Mouse (Mus musculus) bone marrow, adult 2 months (tissue): Measurements from ENCODE around the gene Grik1. TPM values are rescaled to one million over a fixed set of nuclear protein-coding genes. Genes with fewer than 3 reads are reported as not detected.

Experiments
- H3K27ac ChIP-seq: fragments of 200-500 bp; 2 replicates; pipeline ENCODE4 v1.5.1; 2012; ENCODE audit warnings: low read depth, mild to moderate bottlenecking, control low read depth, inconsistent platforms, low read length; ENCODE audit not compliant: control insufficient read depth, poor library complexity, insufficient read depth
- H3K4me1 ChIP-seq: fragments of 200-500 bp; 2 replicates; pipeline ENCODE4 v1.6.1; 2011; ENCODE audit warnings: low read length; ENCODE audit not compliant: control insufficient read depth, insufficient read depth
- H3K4me3 ChIP-seq: fragments of 200-500 bp; replicated peaks from 2 replicates; pipeline ENCODE3; 2011; ENCODE audit warnings: mild to moderate bottlenecking, low read depth, low read length, control low read depth; ENCODE audit not compliant: control insufficient read depth
- CTCF ChIP-seq: fragments of 200-500 bp; IDR thresholded peaks from 2 replicates; pipeline ENCODE4 v1.5.1; 2011; ENCODE audit warnings: low read length, control low read depth; ENCODE audit not compliant: control insufficient read depth, insufficient read depth
- POLR2A ChIP-seq: fragments of 200-500 bp; IDR thresholded peaks from 2 replicates; pipeline ENCODE4 v1.6.1; 2011; ENCODE audit warnings: low read depth, mild to moderate bottlenecking, control low read depth, low read length, borderline replicate concordance; ENCODE audit not compliant: control insufficient read depth
- WGBS: fragments of 180-500 bp; shearing (Covaris S2); methylation state at CpG from one replicate; pipeline ENCODE4 v1.1.7; 2018; 5-methylcytosine and 5-hydroxymethylcytosine counted together
- polyA plus RNA-seq: library from polyadenylated mRNA; stranded (reverse); fragments of >200 nt; gene quantifications from 2 replicates; pipeline ENCODE4 v1.2.4, GENCODE M21; 2011; ENCODE audit warnings: low replicate concordance; ENCODE audit not compliant: missing spikeins, insufficient read depth, insufficient read length

Grik1 gene
- not detected in 2 replicates for polyA plus RNA-seq

DNA sequence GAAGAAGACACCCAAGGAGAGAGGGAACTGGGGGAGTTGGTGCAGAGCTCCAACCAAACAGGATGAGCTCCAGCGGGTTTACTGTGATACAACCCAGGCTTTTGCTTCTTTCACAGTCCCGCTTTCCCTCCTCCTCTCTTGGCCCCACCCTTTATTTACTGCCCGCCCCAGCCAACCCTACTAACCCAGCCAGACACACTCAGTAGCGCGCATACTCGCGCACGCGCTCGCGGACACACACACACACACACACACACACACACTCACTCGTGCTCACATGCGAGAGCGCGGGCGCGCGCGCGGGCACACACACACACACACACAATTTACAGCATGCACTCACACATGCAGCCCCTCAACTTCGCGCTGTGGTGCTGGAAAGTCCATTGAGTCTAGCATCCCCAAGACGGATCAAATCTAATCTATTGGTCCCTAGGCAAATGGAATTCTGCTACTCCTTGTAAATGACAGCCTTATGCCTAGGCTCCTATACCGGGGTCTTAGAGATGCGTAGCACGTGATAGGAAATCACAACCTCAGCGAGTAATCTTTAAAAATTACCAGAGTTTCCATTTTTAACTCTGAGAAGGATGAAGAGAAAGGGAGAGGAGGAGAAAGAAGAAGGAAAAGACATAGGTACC, at the start of gene Grik1:
TSS of gene Grik1 (minus strand) at position 134 of the 641 bp plus-strand sequence.
- Histone ChIP-seq H3K4me1 (no peaks in the 10 kb centered on the region), H3K27ac (no peak within 1 kb of the TSS), H3K4me3 (no peak within 1 kb of the TSS)
- TF ChIP-seq CTCF: no peak
- WGBS: 3% methylated on average over 27 of the region's 27 CpGs

GRCm38 (mm10) chr16:88294209-88294608, 4.1 kb upstream of the Grik1 start:
- no peak for TF ChIP-seq POLR2A
- no peak for TF ChIP-seq CTCF

GRCm38 (mm10) chr16:88289421-88290081, 514 bp downstream of the Grik1 start:
- no peak for TF ChIP-seq CTCF
- no peak for TF ChIP-seq POLR2A
- H3K4me3 ChIP-seq: no peak overlapping the region
- 6% methylated on average over 40 of the region's 40 CpGs for WGBS

More at GRCm38 (mm10) chr16:88294209-88294608, 4.1 kb upstream of the Grik1 start:
- H3K27ac ChIP-seq: no peak overlapping the region
- no peaks in the 10 kb centered on the region for H3K4me1 ChIP-seq
- no peak overlapping the region for H3K4me3 ChIP-seq
- 53% methylated on average over 3 of the region's 3 CpGs for WGBS

GRCm38 (mm10) chr16:88258407-88258806, 31.7 kb downstream of the Grik1 start:
- 76% methylated on average over 4 of the region's 4 CpGs for WGBS
- Histone ChIP-seq H3K4me1 (no peaks in the 10 kb centered on the region), H3K4me3 (no peak overlapping the region), H3K27ac (no peak overlapping the region)
- TF ChIP-seq CTCF (no peak), POLR2A (no peak)

More at GRCm38 (mm10) chr16:88289421-88290081, 514 bp downstream of the Grik1 start:
- H3K27ac ChIP-seq: no peak overlapping the region
- no peaks in the 10 kb centered on the region for H3K4me1 ChIP-seq

- TF ChIP-seq CTCF (no peak), POLR2A (no peak)
- no peak overlapping the region for H3K27ac ChIP-seq
- no peak overlapping the region for H3K4me3 ChIP-seq
- H3K4me1 ChIP-seq: no peaks in the 10 kb centered on the region
- WGBS: 77% methylated on average over 5 of the region's 5 CpGs
Measured at GRCm38 (mm10) chr16:88257072-88257471, 33.0 kb downstream of the Grik1 start.

DNA sequence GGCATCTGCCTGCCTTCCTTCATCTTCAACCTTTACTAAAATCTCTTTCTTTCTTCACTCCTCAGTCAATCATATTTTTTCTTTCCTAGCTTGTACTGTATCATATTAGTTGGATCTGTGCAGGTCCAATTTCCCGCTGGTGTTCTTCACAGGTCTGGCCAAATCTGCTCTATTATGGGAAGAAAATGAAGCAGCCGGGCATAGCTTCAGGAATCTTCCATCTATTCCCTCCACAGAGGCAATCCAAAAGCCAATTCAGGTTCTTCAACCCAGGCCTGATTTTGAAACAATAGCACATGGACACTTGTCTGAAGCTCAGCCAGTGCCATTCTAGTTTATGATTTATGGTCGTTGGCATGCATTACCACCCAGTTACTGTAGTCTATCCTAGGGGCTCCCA, 34.0 kb downstream of the Grik1 start:
- no peaks in the 10 kb centered on the region for H3K4me1 ChIP-seq
- no peak overlapping the region for H3K27ac ChIP-seq
- WGBS: 77% methylated on average over 3 of the region's 3 CpGs
- no peak overlapping the region for H3K4me3 ChIP-seq
- TF ChIP-seq POLR2A (no peak), CTCF (no peak)

GRCm38 (mm10) chr16:88252676-88253075, 37.4 kb downstream of the Grik1 start:
- no peak overlapping the region for H3K27ac ChIP-seq
- no peaks in the 10 kb centered on the region for H3K4me1 ChIP-seq
- 77% methylated on average over 2 of the region's 2 CpGs for WGBS
- no peak for TF ChIP-seq CTCF
- no peak for TF ChIP-seq POLR2A
- H3K4me3 ChIP-seq: no peak overlapping the region

DNA sequence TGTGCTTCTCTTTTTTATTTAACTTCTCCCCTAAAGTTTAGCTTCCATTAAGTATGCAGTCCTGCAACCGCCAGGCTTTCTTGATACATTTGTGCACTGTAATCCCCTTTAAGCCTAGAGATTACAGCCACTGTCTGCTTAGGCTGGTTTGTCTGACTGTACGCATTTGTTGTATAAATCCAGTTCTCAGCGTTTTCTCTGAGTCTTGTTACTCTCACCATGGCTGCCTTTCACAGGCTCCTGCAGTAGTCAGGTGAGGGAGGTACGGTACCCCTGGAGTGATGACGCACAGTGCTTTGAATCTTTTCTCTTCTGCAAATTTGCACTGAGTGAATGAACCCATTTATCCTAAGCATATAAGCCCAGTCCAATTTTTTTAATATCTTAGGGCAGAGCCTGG, 39.0 kb downstream of the Grik1 start:
- 79% methylated on average over 5 of the region's 5 CpGs for WGBS
- TF ChIP-seq POLR2A: no peak
- no peak for TF ChIP-seq CTCF
- Histone ChIP-seq H3K27ac (no peak overlapping the region), H3K4me3 (no peak overlapping the region), H3K4me1 (no peaks in the 10 kb centered on the region)

GRCm38 (mm10) chr16:88249825-88250224, 40.2 kb downstream of the Grik1 start:
- WGBS: 68% methylated on average over 3 of the region's 3 CpGs
- Histone ChIP-seq H3K4me3 (no peak overlapping the region), H3K27ac (no peak overlapping the region), H3K4me1 (no peaks in the 10 kb centered on the region)
- no peak for TF ChIP-seq POLR2A

GRCm38 (mm10) chr16:88247586-88247985, 42.5 kb downstream of the Grik1 start:
- no peaks in the 10 kb centered on the region for H3K4me1 ChIP-seq
- no peak overlapping the region for H3K4me3 ChIP-seq
- WGBS: 75% methylated on average over 3 of the region's 3 CpGs
- no peak overlapping the region for H3K27ac ChIP-seq
- TF ChIP-seq POLR2A (no peak), CTCF (no peak)
